Comparison of ENCODE assay signal across 24 mouse cellular contexts in genomic region chr7:127888821-127889220, GRCm38 (mm10). TPM values are rescaled to one million over a fixed set of nuclear protein-coding genes. Genes with fewer than 3 reads are reported as not detected.
"Had no signal": no experiment of that assay in that cellular context is flagged by ENCODE, and none has a peak within 500 bp of the region (broad histone marks: within the 10 kb centered on the region; RNA-seq: fewer than 3 reads in every experiment).

No protein-coding gene starts in this region.

- H3K27ac ChIP-seq: liver, embryonic 12.5 days; liver, embryonic 14.5 days; lung, embryonic 15.5 days; midbrain, embryonic 10.5 days; midbrain, embryonic 12.5 days; midbrain, embryonic 15.5 days; neural tube, embryonic 12.5 days; stomach, embryonic 15.5 days; stomach, postnatal 0 days had no signal

- H3K4me3 ChIP-seq: liver, embryonic 12.5 days; lung, embryonic 15.5 days; midbrain, embryonic 10.5 days; midbrain, embryonic 12.5 days; midbrain, embryonic 15.5 days; neural tube, embryonic 12.5 days; stomach, embryonic 15.5 days had no signal

- DNase-seq: lung, adult 2 months; lung, postnatal 14 days; lung, postnatal 36 days; right cerebral cortex, postnatal 14 days; thymus, adult 2 months; thymus, postnatal 25 days; thymus, postnatal 4 days had no signal

- H3K4me2 ChIP-seq: liver, embryonic 12.5 days; lung, embryonic 15.5 days; midbrain, embryonic 12.5 days; midbrain, embryonic 15.5 days; neural tube, embryonic 12.5 days; stomach, embryonic 15.5 days had no signal

- ATAC-seq: liver, embryonic 12.5 days; lung, postnatal 0 days; midbrain, embryonic 15.5 days had no signal

- H3K27me3 ChIP-seq: liver, embryonic 12.5 days; lung, embryonic 15.5 days; midbrain, embryonic 12.5 days; midbrain, embryonic 15.5 days; neural tube, embryonic 12.5 days; stomach, embryonic 15.5 days had no signal

- H3K9ac ChIP-seq: liver, embryonic 12.5 days; liver, embryonic 14.5 days; lung, embryonic 15.5 days; midbrain, embryonic 12.5 days; midbrain, embryonic 15.5 days; neural tube, embryonic 12.5 days; stomach, embryonic 15.5 days had no signal

- H3K9me3 ChIP-seq: liver, embryonic 12.5 days; lung, embryonic 15.5 days; midbrain, embryonic 10.5 days; midbrain, embryonic 12.5 days; midbrain, embryonic 15.5 days; neural tube, embryonic 12.5 days; stomach, embryonic 15.5 days had no signal

RNA-seq across cellular contexts. Expression of gene Prss53, which starts 1.9 kb away (rescaled TPM):
- total RNA-seq: monocyte, adult 5-6 weeks; neutrophil, adult 5-6 weeks had no signal

RNA-seq across cellular contexts. Expression of gene Gm21974, which starts 6.4 kb away (rescaled TPM):
- total RNA-seq: megakaryocyte-erythroid progenitor cell, adult 5-6 weeks; monocyte, adult 5-6 weeks; neutrophil, adult 5-6 weeks had no signal
- polyA plus RNA-seq: liver, embryonic 12.5 days; liver, embryonic 14.5 days; liver, embryonic 16.5 days; lung, adult 2 months; lung, embryonic 15.5 days; lung, postnatal 0 days; midbrain, embryonic 10.5 days; midbrain, embryonic 12.5 days; midbrain, embryonic 15.5 days; midbrain, postnatal 0 days; neural tube, embryonic 12.5 days; spleen, adult 2 months; stomach, embryonic 15.5 days; stomach, postnatal 0 days; testis, adult 2 months; thymus, adult 2 months had no signal
